Mouse (Mus musculus) brain, embryonic 14.5 days (tissue): ENCODE results near the gene She.
A peak's percentile ranks its signal among the peaks of the same experiment; 100 is the strongest.

Source experiments
- CTCF ChIP-seq: fragments of 200-500 bp; IDR thresholded peaks from 2 replicates; pipeline ENCODE4 v1.5.1; 2012; ENCODE audit warnings: inconsistent platforms, mild to moderate bottlenecking, moderate library complexity, borderline replicate concordance; ENCODE audit not compliant: insufficient read depth, insufficient read length; ENCODE audit errors: extremely low read depth
- POLR2A ChIP-seq: fragments of 200-500 bp; IDR thresholded peaks from 2 replicates; pipeline ENCODE4 v1.6.1; 2012; ENCODE audit warnings: mild to moderate bottlenecking, inconsistent platforms, borderline replicate concordance; ENCODE audit not compliant: poor library complexity, insufficient read depth, insufficient read length, severe bottlenecking; ENCODE audit errors: extremely low read depth

DNA sequence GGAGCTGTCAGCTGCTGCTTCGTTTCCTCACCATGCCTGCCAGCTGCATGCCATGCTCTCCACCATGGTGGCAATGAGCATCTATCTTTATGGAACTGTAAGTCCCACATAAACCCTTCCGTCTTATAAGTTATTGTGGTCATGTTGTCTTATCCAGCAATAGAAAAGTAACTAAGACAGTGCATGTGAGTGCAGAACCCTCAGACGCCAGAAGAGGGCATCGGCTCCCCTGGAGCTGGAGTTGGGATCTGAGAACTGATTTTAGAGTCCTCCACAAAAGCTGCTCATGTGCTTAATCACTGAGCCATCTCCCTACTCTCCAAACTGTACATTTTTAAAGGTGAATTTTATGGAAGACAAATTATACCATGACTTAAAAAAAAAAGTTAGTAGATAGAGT is 14.1 kb upstream of the She start:
- peak; percentile 44; the same call in 1 of the 2 replicates for TF ChIP-seq CTCF
- TF ChIP-seq POLR2A: no peak
